Mouse (Mus musculus) c-Kit-positive CD71-negative TER-119-negative erythroid progenitor cells, embryonic 14.5 days (primary cell): ENCODE data around the gene Fbrsl1.
"Not testable (repeated sequence)": the region's sequence is repeated elsewhere in the genome, so short reads cannot be mapped to it uniquely, and the experiment has no call there.

Experiments
- DNase-seq: peaks from one replicate; pipeline ENCODE4 v3.0.0-alpha.2; 2013; ENCODE audit warnings: low read depth

Fbrsl1 gene

DNA sequence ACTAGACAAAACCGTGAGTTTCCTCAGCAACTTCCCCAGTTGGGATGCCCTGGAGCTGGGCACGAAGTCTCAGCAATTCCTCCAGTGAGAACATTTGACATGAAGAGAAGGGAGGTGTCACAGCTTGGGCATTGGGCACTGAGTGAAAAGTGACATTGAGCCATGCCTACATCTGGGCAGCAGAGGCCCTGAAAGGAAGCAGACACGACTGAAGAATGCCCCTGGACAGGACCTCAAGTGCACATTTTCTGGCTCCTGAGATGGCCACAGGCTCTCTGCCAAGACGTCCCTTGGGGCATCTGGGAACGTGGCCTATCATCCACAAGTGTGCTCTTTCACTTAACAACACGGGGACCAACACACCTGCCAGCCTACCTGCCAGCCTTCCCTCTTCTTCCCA is 991 bp upstream of the Fbrsl1 start:
- no peak for DNase-seq

- DNase-seq: no peak
These were observed 425 bp downstream of the Fbrsl1 start for GRCm38 (mm10) chr5:110447720-110448435.

GRCm38 (mm10) chr5:110444509-110444908 is 3.8 kb downstream of the Fbrsl1 start:
- DNase-seq: no peak

GRCm38 (mm10) chr5:110442966-110443590 is 5.2 kb downstream of the Fbrsl1 start:
- DNase-seq: no peak

GRCm38 (mm10) chr5:110439565-110440310 is 8.6 kb downstream of the Fbrsl1 start:
- no peak for DNase-seq

DNA sequence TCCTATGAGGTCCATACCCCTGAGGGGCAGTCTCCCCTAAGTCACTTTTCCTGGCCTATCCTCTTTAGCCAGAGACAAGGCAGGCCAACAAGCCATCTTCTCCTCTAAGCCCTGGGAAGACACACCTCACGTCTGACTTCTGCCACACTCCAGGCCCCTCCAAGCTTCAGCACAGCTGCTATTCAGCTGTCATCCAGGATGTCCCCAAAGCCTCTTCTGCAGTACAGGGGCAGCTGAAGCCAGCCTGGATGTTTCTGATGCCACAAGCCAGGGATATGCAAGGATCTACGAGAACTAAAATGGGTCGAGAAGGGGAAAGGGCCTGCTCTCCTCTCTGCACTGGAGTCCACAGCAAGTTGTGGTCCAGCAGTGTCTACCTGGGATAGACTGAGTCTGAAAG is 9.7 kb downstream of the Fbrsl1 start:
- DNase-seq: no peak

- no peak for DNase-seq
These were observed 10.6 kb downstream of the Fbrsl1 start for GRCm38 (mm10) chr5:110437632-110438261.

- DNase-seq: not testable (repeated sequence)
These were observed 12.1 kb downstream of the Fbrsl1 start for GRCm38 (mm10) chr5:110436166-110436565.

DNA sequence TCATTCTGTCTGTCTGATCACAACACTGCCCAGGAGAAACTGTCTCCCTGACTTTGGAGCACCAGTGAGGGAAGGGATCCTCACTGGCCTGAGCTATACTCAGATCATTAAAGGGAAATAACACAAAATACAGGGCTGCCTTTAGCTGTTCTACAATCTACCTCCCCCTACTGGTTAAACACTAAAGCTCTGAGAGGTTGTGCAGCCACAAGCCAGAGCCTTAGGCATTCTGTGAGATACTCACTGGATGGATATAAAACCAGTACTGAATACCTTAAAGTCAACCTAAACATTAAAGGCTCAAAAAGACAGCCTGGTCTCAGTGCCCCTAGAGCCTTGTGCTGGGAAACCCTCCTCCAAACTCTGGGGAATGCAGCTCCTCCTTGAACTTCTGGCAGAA is 13.5 kb downstream of the Fbrsl1 start:
- DNase-seq: no peak

DNA sequence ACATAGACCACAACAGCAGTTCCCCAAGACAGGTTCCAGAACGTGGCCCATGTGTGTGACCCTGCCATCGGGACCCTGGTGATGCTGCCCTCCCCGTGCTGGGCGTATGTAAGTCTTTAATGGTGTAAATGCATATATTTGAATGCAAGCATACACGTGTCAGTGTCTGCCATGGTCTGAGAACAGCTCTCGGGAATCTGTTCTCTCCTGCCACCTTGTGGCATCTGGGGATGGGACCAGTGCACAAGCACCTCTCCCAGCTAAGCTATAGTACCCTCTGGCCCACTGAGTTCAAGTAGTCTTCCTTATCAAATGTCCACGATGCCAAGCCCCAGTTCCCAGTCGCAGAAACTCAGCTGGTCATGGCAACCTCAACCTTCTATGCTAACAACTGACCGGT is 19.3 kb downstream of the Fbrsl1 start:
- DNase-seq: peak; percentile 46

- no peak for DNase-seq
These were observed 20.0 kb downstream of the Fbrsl1 start for GRCm38 (mm10) chr5:110428290-110428689.

DNA sequence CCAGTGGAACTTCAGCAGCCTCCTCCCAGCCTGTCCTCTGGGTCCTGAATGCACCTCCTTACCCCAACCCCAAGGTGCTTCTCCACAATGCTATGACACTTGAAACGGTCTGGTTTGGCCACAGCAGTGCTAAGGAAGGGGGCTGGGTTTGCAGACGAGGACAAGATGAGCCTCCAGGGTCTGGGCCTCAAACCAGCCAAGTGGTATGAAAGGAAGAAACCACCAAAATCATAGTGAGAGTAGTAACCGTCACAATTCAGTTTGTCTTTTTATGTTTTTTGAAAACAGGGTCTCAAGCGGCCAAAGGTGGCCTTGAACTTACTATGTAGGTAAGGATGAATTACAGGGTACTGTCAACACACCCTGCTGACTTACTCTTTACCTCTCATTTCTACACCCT is 23.1 kb downstream of the Fbrsl1 start:
- DNase-seq: no peak

GRCm38 (mm10) chr5:110424204-110424603 is 24.1 kb downstream of the Fbrsl1 start:
- DNase-seq: no peak

GRCm38 (mm10) chr5:110421393-110421792 is 26.9 kb downstream of the Fbrsl1 start:
- no peak for DNase-seq

DNA sequence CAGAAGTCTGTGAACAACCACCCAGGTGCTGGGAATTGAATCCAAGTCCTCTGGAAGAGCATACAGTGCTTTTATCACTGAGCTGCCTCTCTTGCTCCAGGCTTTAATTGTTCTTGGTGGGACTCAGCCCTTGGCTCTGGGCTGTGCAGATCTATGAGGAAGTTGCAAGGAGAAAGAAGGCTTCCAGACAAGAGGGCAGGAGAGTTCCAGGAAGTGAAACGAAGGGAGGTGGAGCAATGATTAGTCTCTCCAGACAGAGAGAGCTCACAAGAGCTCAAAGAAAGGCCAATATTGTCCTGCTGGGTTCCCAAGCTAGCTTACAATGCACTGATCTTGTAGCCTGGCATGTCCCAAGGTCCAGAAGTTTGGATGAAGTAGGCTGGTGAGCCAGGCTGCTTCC is 27.4 kb downstream of the Fbrsl1 start:
- DNase-seq: peak; percentile 22

GRCm38 (mm10) chr5:110420201-110420600 is 28.1 kb downstream of the Fbrsl1 start:
- no peak for DNase-seq

GRCm38 (mm10) chr5:110418523-110418911 is 29.8 kb downstream of the Fbrsl1 start:
- DNase-seq: no peak

DNA sequence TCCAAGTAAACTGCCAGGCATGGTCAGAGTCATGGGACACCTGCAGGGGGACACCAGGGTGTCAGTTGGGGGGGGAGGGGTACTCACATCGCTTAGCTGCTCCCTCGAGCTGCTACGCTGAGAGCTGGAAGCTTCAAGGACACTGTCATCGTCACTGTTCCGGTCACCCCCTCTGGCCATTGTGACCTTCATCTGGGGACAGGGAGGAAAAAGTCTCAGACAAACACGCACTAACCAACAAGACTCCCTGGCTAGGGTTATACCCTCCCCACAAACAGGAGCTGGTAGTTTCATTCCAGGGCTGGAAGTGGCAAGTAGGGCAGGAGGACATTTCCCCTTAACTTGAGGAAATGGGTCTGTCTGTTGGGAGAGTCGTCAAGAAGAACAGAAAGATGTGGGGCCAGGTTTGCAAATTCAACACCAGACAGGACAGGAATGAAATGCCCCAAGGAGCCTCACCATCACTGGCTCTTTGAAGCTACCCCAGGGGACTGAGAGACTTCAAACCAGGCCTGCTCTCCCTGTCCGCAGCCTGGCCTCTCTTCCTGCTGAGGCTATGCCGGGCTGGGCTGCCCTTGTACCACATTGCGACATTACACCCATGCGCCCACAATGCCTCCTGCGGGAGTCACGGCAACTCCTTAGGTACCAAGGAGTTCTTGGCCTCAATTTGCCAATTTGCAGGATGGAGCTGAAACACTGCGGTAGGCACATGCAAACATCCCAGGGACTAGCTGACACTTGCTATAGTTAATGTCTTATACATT is 30.4 kb downstream of the Fbrsl1 start:
- DNase-seq: no peak

GRCm38 (mm10) chr5:110416825-110417401 is 31.4 kb downstream of the Fbrsl1 start:
- no peak for DNase-seq

- no peak for DNase-seq
These were observed 32.2 kb downstream of the Fbrsl1 start for GRCm38 (mm10) chr5:110415806-110416700.
